Comparison of ENCODE assay signal across 8 mouse cellular contexts in genomic region chr4:134713937-134714336, GRCm38 (mm10). TPM values are rescaled to one million over a fixed set of nuclear protein-coding genes. Genes with fewer than 3 reads are reported as not detected.
DNase-seq lines count a peak whose midpoint lies in the region; ATAC-seq and TF ChIP-seq lines count a peak whose summit lies in the region.

No protein-coding gene starts in this region.

- WGBS in hindbrain, postnatal 0 days, result 5% methylated on average over 8 of the region's 8 CpGs

- H3K27me3 ChIP-seq in hindbrain, postnatal 0 days (ENCODE audit: insufficient read depth, low read length), result no peaks in the 10 kb centered on the region

- no peak overlapping the region for H3K27ac ChIP-seq in hindbrain, postnatal 0 days
- H3K27ac ChIP-seq in left cerebral cortex, adult 2 months, result no peak overlapping the region

- H3K9ac ChIP-seq in hindbrain, postnatal 0 days (replicated peaks; ENCODE audit: low read length), result no peak overlapping the region

- H3K36me3 ChIP-seq in hindbrain, postnatal 0 days (ENCODE audit: insufficient read depth, low read length), result no peaks in the 10 kb centered on the region

- intact Hi-C loops in left cerebral cortex, adult 2 months (cut with DNase I), result no loop called here

- no peak overlapping the region for H3K4me3 ChIP-seq in hindbrain, postnatal 0 days (ENCODE audit: low read length)
- no peak overlapping the region for H3K4me3 ChIP-seq in left cerebral cortex, adult 2 months

- H3K4me1 ChIP-seq in hindbrain, postnatal 0 days (ENCODE audit: insufficient read depth, low read length), result no peaks in the 10 kb centered on the region

- no peaks in the 10 kb centered on the region for H3K9me3 ChIP-seq in hindbrain, postnatal 0 days (ENCODE audit: low read length)

- ATAC-seq in activated CD4-positive, CD25-positive, alpha-beta regulatory T cell, adult 4 months, result peak; percentile 79
- ATAC-seq in common myeloid progenitor, adult 5-6 weeks (replicated peaks; ENCODE audit: low read depth, poor library complexity, severe bottlenecking), result peak; percentile 89
- peak; percentile 91 for ATAC-seq in hindbrain, postnatal 0 days
- peak; percentile 98 for ATAC-seq in megakaryocyte, adult 5-6 weeks (ENCODE audit: poor library complexity, severe bottlenecking)

- DNase-seq in gastrocnemius, adult 8-10 months (ENCODE audit: low spot score in 2 of 2), result peak; percentile 68
- DNase-seq in hindbrain, postnatal 0 days (ENCODE audit: low spot score), result peak; percentile 92
- peak; percentile 76 to 80 for DNase-seq in left cerebral cortex, adult 2 months (ENCODE audit: extremely low spot score in 1 of 2, low spot score in 2 of 2)
- DNase-seq in right cerebral cortex, adult 2 months (ENCODE audit: low spot score in 2 of 2), result peak; percentile 81 to 84
- peak; percentile 56 for DNase-seq in urinary bladder, postnatal 10 days (ENCODE audit: low spot score)

- TF ChIP-seq CTCF in hindbrain, postnatal 0 days (IDR thresholded peaks at IDR 0.05; ENCODE audit: low read depth), result peak; percentile 88
- TF ChIP-seq CTCF in left cerebral cortex, adult 2 months (IDR thresholded peaks at IDR 0.05), result peak; percentile 82

- H3K4me2 ChIP-seq in hindbrain, postnatal 0 days (ENCODE audit: low read depth, low read length), result no peak overlapping the region

RNA-seq across cellular contexts. Expression of gene Man1c1, which starts 9.8 kb away (rescaled TPM):
- polyA plus RNA-seq in activated CD4-positive, CD25-positive, alpha-beta regulatory T cell, adult 4 months (2017; shearing (Covaris generic)), result 1 to 10 TPM; 1.0 to 1.9 TPM
- 1.2 and 1.6 TPM in 2 replicates for total RNA-seq in common myeloid progenitor, adult 5-6 weeks (2017)
- 1 to 10 TPM; 1.8 to 2.7 (median 2.1) TPM for total RNA-seq in gastrocnemius, adult 8-10 months (2022)
- 36.1 and 40.5 TPM in 2 replicates for total RNA-seq in hindbrain, postnatal 0 days (2014; rRNA removed)
- 5.8 and 7.1 TPM in 2 replicates for polyA plus RNA-seq in hindbrain, postnatal 0 days (2015; fragmentation: Nextera tagmentation; extraction: Ambion mirVana)
- 10 to 100 TPM; 43.1 to 43.6 TPM for total RNA-seq in left cerebral cortex, adult 2 months (2021)
- total RNA-seq in megakaryocyte, adult 5-6 weeks (2015), result 28.0 and 33.1 TPM in 2 replicates
- 14.1 and 16.9 TPM in 2 replicates for total RNA-seq in megakaryocyte, adult 5-6 weeks (2017)

RNA-seq across cellular contexts. Expression of gene Ldlrap1, which starts 53.9 kb away (rescaled TPM):
- polyA plus RNA-seq in activated CD4-positive, CD25-positive, alpha-beta regulatory T cell, adult 4 months (2017; shearing (Covaris generic)), result 10 to 100 TPM; 21.3 to 25.2 TPM
- 8.7 and 9.6 TPM in 2 replicates for total RNA-seq in common myeloid progenitor, adult 5-6 weeks (2017)
- 1 to 10 TPM; 4.3 to 7.7 (median 5.3) TPM for total RNA-seq in gastrocnemius, adult 8-10 months (2022)
- 2.6 and 3.1 TPM in 2 replicates for total RNA-seq in hindbrain, postnatal 0 days (2014; rRNA removed)
- polyA plus RNA-seq in hindbrain, postnatal 0 days (2015; fragmentation: Nextera tagmentation; extraction: Ambion mirVana), result 2.7 and 2.9 TPM in 2 replicates
- 1 to 10 TPM; 3.4 to 3.7 TPM for total RNA-seq in left cerebral cortex, adult 2 months (2021)
- total RNA-seq in megakaryocyte, adult 5-6 weeks (2015), result 13.8 and 16.0 TPM in 2 replicates
- 7.6 and 9.6 TPM in 2 replicates for total RNA-seq in megakaryocyte, adult 5-6 weeks (2017)
